Comparison of ENCODE assay signal across 19 mouse cellular contexts in genomic region chr15:26716181-26716580, GRCm38 (mm10).
DNase-seq lines count a peak whose midpoint lies in the region; ATAC-seq and TF ChIP-seq lines count a peak whose summit lies in the region.
"Had no signal": no experiment of that assay in that cellular context is flagged by ENCODE, and none has a peak within 500 bp of the region (broad histone marks: within the 10 kb centered on the region; RNA-seq: fewer than 3 reads in every experiment).

No protein-coding gene starts in this region.

- DNase-seq in forebrain, embryonic 14.5 days (ENCODE audit: low spot score): peak; percentile 56
- no peak for DNase-seq in layer of hippocampus, adult 2 months (ENCODE audit: low spot score in 2 of 2)
- no peak for DNase-seq in layer of hippocampus, postnatal 14 days (ENCODE audit: low spot score in 2 of 2)
- DNase-seq in brain, embryonic 18.5 days (ENCODE audit: low read depth, low spot score): peak; percentile 34
- DNase-seq in forebrain, postnatal 0 days: peak; percentile 62
- no peak for DNase-seq in adrenal gland, adult 2 months
- DNase-seq in heart, postnatal 10 days: no peak
- DNase-seq: adrenal gland, adult 8-10 months; adrenal gland, postnatal 14 days; adrenal gland, postnatal 36 days; cerebellum, adult 11-12 months; cerebellum, adult 2 months; cerebellum, adult 9-10 months; cerebellum, postnatal 10 days; cerebellum, postnatal 25 days; gastrocnemius, adult 2 months had no signal

- no peaks in the 10 kb centered on the region for H3K27me3 ChIP-seq in forebrain, embryonic 14.5 days (replicated peaks; ENCODE audit: control insufficient read depth, insufficient read depth, low read length)
- no peaks in the 10 kb centered on the region for H3K27me3 ChIP-seq in forebrain, embryonic 12.5 days
- no peaks in the 10 kb centered on the region for H3K27me3 ChIP-seq in forebrain, postnatal 0 days (ENCODE audit: insufficient read depth, low read length)
- H3K27me3 ChIP-seq: embryonic facial prominence, embryonic 12.5 days had no signal

- no peak overlapping the region for H3K4me3 ChIP-seq in forebrain, embryonic 14.5 days (ENCODE audit: low read depth, low read length)
- H3K4me3 ChIP-seq in forebrain, embryonic 12.5 days (replicated peaks): no peak overlapping the region
- no peak overlapping the region for H3K4me3 ChIP-seq in layer of hippocampus, adult 2 months
- no peak overlapping the region for H3K4me3 ChIP-seq in forebrain, postnatal 0 days (ENCODE audit: low read depth, low read length)
- H3K4me3 ChIP-seq: embryonic facial prominence, embryonic 10.5 days; embryonic facial prominence, embryonic 12.5 days; gastrocnemius, adult 2 months had no signal

- 77% methylated on average over 2 of the region's 2 CpGs for WGBS in forebrain, embryonic 14.5 days
- WGBS in forebrain, embryonic 12.5 days: 87% methylated on average over 2 of the region's 2 CpGs
- 59% methylated on average over 2 of the region's 2 CpGs for WGBS in forebrain, postnatal 0 days

- ATAC-seq in forebrain, embryonic 14.5 days: peak; percentile 69; the same call in 1 of the 2 replicates
- no peak for ATAC-seq in forebrain, embryonic 12.5 days (ENCODE audit: low FRiP score)
- peak; percentile 79 for ATAC-seq in forebrain, postnatal 0 days

- no peaks in the 10 kb centered on the region for H3K36me3 ChIP-seq in forebrain, embryonic 14.5 days (ENCODE audit: control insufficient read depth, insufficient read depth, low read length)
- H3K36me3 ChIP-seq in forebrain, embryonic 12.5 days (replicated peaks): no peaks in the 10 kb centered on the region
- H3K36me3 ChIP-seq in forebrain, postnatal 0 days (ENCODE audit: insufficient read depth): no peaks in the 10 kb centered on the region
- H3K36me3 ChIP-seq: embryonic facial prominence, embryonic 10.5 days; embryonic facial prominence, embryonic 12.5 days had no signal

- peaks cover 4% of the 10 kb centered on the region; the same call in 1 of the 2 replicates for H3K4me1 ChIP-seq in forebrain, embryonic 14.5 days (ENCODE audit: control insufficient read depth, insufficient read depth, low read length)
- peaks cover 6% of the 10 kb centered on the region; the same call in 1 of the 2 replicates for H3K4me1 ChIP-seq in forebrain, embryonic 12.5 days
- H3K4me1 ChIP-seq in forebrain, postnatal 0 days (ENCODE audit: insufficient read depth): peaks cover 5% of the 10 kb centered on the region

- H3K4me2 ChIP-seq in forebrain, embryonic 14.5 days (ENCODE audit: low read length): no peak overlapping the region
- H3K4me2 ChIP-seq in forebrain, embryonic 12.5 days: no peak overlapping the region
- H3K4me2 ChIP-seq in forebrain, postnatal 0 days (ENCODE audit: low read depth): no peak overlapping the region
- H3K4me2 ChIP-seq: embryonic facial prominence, embryonic 12.5 days had no signal

- intact Hi-C loops in heart, postnatal 10 days (cut with DNase I): no loop called here

- H3K27ac ChIP-seq in forebrain, embryonic 14.5 days (ENCODE audit: low read depth, low read length): no peak overlapping the region
- H3K27ac ChIP-seq in forebrain, embryonic 12.5 days: no peak overlapping the region
- H3K27ac ChIP-seq in layer of hippocampus, adult 2 months: peak overlapping the region; percentile 49; the same call in 1 of the 2 replicates
- H3K27ac ChIP-seq in forebrain, postnatal 0 days (ENCODE audit: low read depth, low read length): peak overlapping the region; percentile 16; the same call in 1 of the 2 replicates
- H3K27ac ChIP-seq: embryonic facial prominence, embryonic 10.5 days; embryonic facial prominence, embryonic 12.5 days; gastrocnemius, adult 2 months had no signal

- TF ChIP-seq CTCF in layer of hippocampus, adult 2 months (conservative IDR thresholded peaks at IDR 0.05): no peak
- no peak for TF ChIP-seq CTCF in forebrain, postnatal 0 days (IDR thresholded peaks at IDR 0.05; ENCODE audit: low read depth)

- H3K9ac ChIP-seq in forebrain, embryonic 14.5 days (ENCODE audit: low read length): no peak overlapping the region
- H3K9ac ChIP-seq in forebrain, embryonic 12.5 days: no peak overlapping the region
- H3K9ac ChIP-seq in forebrain, postnatal 0 days: no peak overlapping the region
- H3K9ac ChIP-seq: embryonic facial prominence, embryonic 12.5 days had no signal

- H3K9me3 ChIP-seq in forebrain, embryonic 14.5 days (replicated peaks; ENCODE audit: control insufficient read depth, low read length): no peaks in the 10 kb centered on the region
- no peaks in the 10 kb centered on the region for H3K9me3 ChIP-seq in forebrain, embryonic 12.5 days
- no peaks in the 10 kb centered on the region for H3K9me3 ChIP-seq in forebrain, postnatal 0 days (ENCODE audit: low read length)
- H3K9me3 ChIP-seq: embryonic facial prominence, embryonic 10.5 days; embryonic facial prominence, embryonic 12.5 days had no signal

Comparison
In these comparisons a context has a peak if more than half of its experiments do, and no peak if none do; other contexts are left out.
1. H3K27ac ChIP-seq: peak in layer of hippocampus, adult 2 months (single experiment) and forebrain, postnatal 0 days (single experiment); none in forebrain, embryonic 14.5 days (single experiment) and forebrain, embryonic 12.5 days (single experiment).
2. DNase-seq: peak in forebrain, embryonic 14.5 days (single experiment), brain, embryonic 18.5 days (single experiment) and forebrain, postnatal 0 days (single experiment); none in layer of hippocampus, adult 2 months (0 of 2), layer of hippocampus, postnatal 14 days (0 of 2), adrenal gland, adult 2 months (single experiment) and heart, postnatal 10 days (0 of 2).